Mouse (Mus musculus) liver, embryonic 11.5 days (tissue): ENCODE measurements at regions not wholly inside any gene's neighbourhood (a gene's known extent, or its start where the extent isn't known, plus 50 kb on each side); places are given as distances from the start of the nearest gene placed in this dataset.
"Not testable (repeated sequence)": the region's sequence is repeated elsewhere in the genome, so short reads cannot be mapped to it uniquely, and the experiment has no call there.

Experiments
- ATAC-seq: fragments of 200-750 bp; cut with Nextera tagmentation; replicated peaks from 2 replicates; pipeline ENCODE4 v1.8.0; 2017; ENCODE audit warnings: moderate number of reproducible peaks, mild to moderate bottlenecking, moderate TSS enrichment, moderate library complexity; ENCODE audit not compliant: low FRiP score
- DNase-seq: peaks from one replicate; pipeline ENCODE4 v3.0.0-alpha.2; 2017; ENCODE audit warnings: low spot score
- H3K27ac ChIP-seq: fragments of 300-500 bp; sonication (generic); 2 replicates; pipeline ENCODE4 v1.5.1; 2014; ENCODE audit warnings: mild to moderate bottlenecking, low read depth, low read length, control low read depth
- H3K27me3 ChIP-seq: fragments of 300-500 bp; sonication (generic); replicated peaks from 2 replicates; pipeline ENCODE4 v1.6.1; 2014; ENCODE audit warnings: low read length, mixed read lengths; ENCODE audit not compliant: control insufficient read depth, insufficient read depth
- H3K36me3 ChIP-seq: fragments of 300-500 bp; sonication (generic); 2 replicates; pipeline ENCODE4 v1.6.1; 2014; ENCODE audit warnings: mild to moderate bottlenecking, low read length, moderate library complexity, mixed read lengths; ENCODE audit not compliant: control insufficient read depth, insufficient read depth
- H3K4me1 ChIP-seq: fragments of 300-500 bp; sonication (generic); replicated peaks from 2 replicates; pipeline ENCODE4 v1.6.1; 2014; ENCODE audit warnings: low read length, mixed read lengths; ENCODE audit not compliant: control insufficient read depth, insufficient read depth
- H3K4me2 ChIP-seq: fragments of 300-500 bp; sonication (generic); 2 replicates; pipeline ENCODE4 v1.6.1; 2014; ENCODE audit warnings: mild to moderate bottlenecking, control low read depth, moderate library complexity
- H3K4me3 ChIP-seq: fragments of 300-500 bp; sonication (generic); 2 replicates; pipeline ENCODE4 v1.5.1; 2014; ENCODE audit warnings: low read depth, low read length, control low read depth
- H3K9ac ChIP-seq: fragments of 300-500 bp; sonication (generic); 2 replicates; pipeline ENCODE4 v1.6.1; 2014; ENCODE audit warnings: low read depth, low read length, control low read depth
- H3K9me3 ChIP-seq: fragments of 300-500 bp; sonication (generic); 2 replicates; pipeline ENCODE4 v1.6.1; 2016; ENCODE audit warnings: low read length, inconsistent platforms, mixed read lengths; ENCODE audit not compliant: control insufficient read depth
- WGBS: fragments of 180-500 bp; shearing (Covaris S2); extraction: QIAGEN DNeasy Blood & Tissue Kit; methylation state at CpG from one replicate; pipeline ENCODE4 v1.1.7; 2014; 5-methylcytosine and 5-hydroxymethylcytosine counted together

- DNase-seq, result no peak
- Histone ChIP-seq H3K9me3 (no peaks in the 10 kb centered on the region), H3K4me2 (no peak overlapping the region), H3K9ac (no peak overlapping the region), H3K36me3 (no peaks in the 10 kb centered on the region), H3K4me1 (no peaks in the 10 kb centered on the region), H3K27me3 (no peaks in the 10 kb centered on the region), H3K4me3 (no peak overlapping the region), H3K27ac (no peak overlapping the region)
- ATAC-seq, result no peak
Measured at GRCm38 (mm10) chr15:16130862-16131261, 597.7 kb upstream of the Cdh9 start.

GRCm38 (mm10) chr15:16158164-16158563, 570.4 kb upstream of the Cdh9 start:
- Histone ChIP-seq H3K36me3 (no peaks in the 10 kb centered on the region), H3K27ac (no peak overlapping the region), H3K9ac (no peak overlapping the region), H3K4me3 (no peak overlapping the region), H3K4me2 (no peak overlapping the region), H3K9me3 (no peaks in the 10 kb centered on the region), H3K27me3 (no peaks in the 10 kb centered on the region), H3K4me1 (no peaks in the 10 kb centered on the region)
- WGBS, result 66% methylated on average over 5 of the region's 5 CpGs
- ATAC-seq (no peak), DNase-seq (no peak)

GRCm38 (mm10) chr15:16163969-16164368, 564.6 kb upstream of the Cdh9 start:
- DNase-seq (no peak), ATAC-seq (no peak)
- Histone ChIP-seq H3K4me1 (no peaks in the 10 kb centered on the region), H3K27me3 (no peaks in the 10 kb centered on the region), H3K4me2 (no peak overlapping the region), H3K9me3 (no peaks in the 10 kb centered on the region), H3K4me3 (no peak overlapping the region), H3K36me3 (no peaks in the 10 kb centered on the region), H3K27ac (no peak overlapping the region), H3K9ac (no peak overlapping the region)

GRCm38 (mm10) chr15:16213354-16213753, 515.2 kb upstream of the Cdh9 start:
- Histone ChIP-seq H3K27ac (no peak overlapping the region), H3K9ac (no peak overlapping the region), H3K4me1 (no peaks in the 10 kb centered on the region), H3K27me3 (no peaks in the 10 kb centered on the region), H3K9me3 (no peaks in the 10 kb centered on the region; the same call in 1 of the 2 replicates), H3K4me3 (no peak overlapping the region), H3K4me2 (no peak overlapping the region), H3K36me3 (no peaks in the 10 kb centered on the region)
- WGBS, result 84% methylated on average over 4 of the region's 4 CpGs
- ATAC-seq (no peak), DNase-seq (no peak)

- DNase-seq, result no peak
- Histone ChIP-seq H3K4me2 (no peak overlapping the region), H3K36me3 (no peaks in the 10 kb centered on the region), H3K9ac (no peak overlapping the region), H3K27me3 (no peaks in the 10 kb centered on the region), H3K9me3 (no peaks in the 10 kb centered on the region), H3K27ac (no peak overlapping the region), H3K4me1 (no peaks in the 10 kb centered on the region), H3K4me3 (no peak overlapping the region)
- no peak for ATAC-seq
- 86% methylated on average over 2 of the region's 2 CpGs for WGBS
Measured at GRCm38 (mm10) chr15:16221648-16222047, 506.9 kb upstream of the Cdh9 start.

GRCm38 (mm10) chr15:16248595-16248994, 480.0 kb upstream of the Cdh9 start:
- Histone ChIP-seq H3K4me1 (no peaks in the 10 kb centered on the region), H3K36me3 (no peaks in the 10 kb centered on the region), H3K4me3 (no peak overlapping the region), H3K9me3 (no peaks in the 10 kb centered on the region), H3K27me3 (no peaks in the 10 kb centered on the region), H3K9ac (no peak overlapping the region), H3K27ac (no peak overlapping the region), H3K4me2 (no peak overlapping the region)
- 81% methylated on average over 5 of the region's 5 CpGs for WGBS
- DNase-seq, result no peak
- no peak for ATAC-seq

- no peak overlapping the region for H3K9ac ChIP-seq
- no peak overlapping the region for H3K27ac ChIP-seq
- ATAC-seq (no peak; the same call in 1 of the 2 replicates), DNase-seq (no peak)
- H3K27me3 ChIP-seq, result no peaks in the 10 kb centered on the region
- H3K4me1 ChIP-seq, result no peaks in the 10 kb centered on the region
- H3K4me2 ChIP-seq, result no peak overlapping the region
- no peaks in the 10 kb centered on the region for H3K9me3 ChIP-seq
- no peaks in the 10 kb centered on the region for H3K36me3 ChIP-seq
- no peak overlapping the region for H3K4me3 ChIP-seq
- WGBS, result 70% methylated on average over 3 of the region's 3 CpGs
Measured at GRCm38 (mm10) chr15:16285166-16285565, 443.4 kb upstream of the Cdh9 start.

- not testable (repeated sequence) for H3K9ac ChIP-seq, H3K36me3 ChIP-seq, H3K9me3 ChIP-seq, H3K4me1 ChIP-seq, DNase-seq, H3K27me3 ChIP-seq, H3K4me3 ChIP-seq, H3K27ac ChIP-seq, H3K4me2 ChIP-seq
- ATAC-seq, result peak; percentile 26; the same call in 1 of the 2 replicates
- WGBS, result 61% methylated on average over 2 of the region's 2 CpGs
Measured at GRCm38 (mm10) chr15:16294553-16294952, 434.0 kb upstream of the Cdh9 start.

GRCm38 (mm10) chr15:16309678-16310077, 418.9 kb upstream of the Cdh9 start:
- no peak for DNase-seq
- H3K27ac ChIP-seq, result no peak overlapping the region
- no peaks in the 10 kb centered on the region for H3K4me1 ChIP-seq
- no peaks in the 10 kb centered on the region for H3K27me3 ChIP-seq
- 85% methylated on average over 2 of the region's 2 CpGs for WGBS
- no peak overlapping the region for H3K4me3 ChIP-seq
- no peaks in the 10 kb centered on the region for H3K36me3 ChIP-seq
- no peak overlapping the region for H3K9ac ChIP-seq
- H3K4me2 ChIP-seq, result no peak overlapping the region
- H3K9me3 ChIP-seq, result no peaks in the 10 kb centered on the region
- ATAC-seq, result peak; percentile 55; the same call in 1 of the 2 replicates
